Mouse (Mus musculus) embryonic facial prominence, embryonic 11.5 days (tissue): ENCODE data around the gene Gm3173. TPM values are rescaled to one million over a fixed set of nuclear protein-coding genes. Genes with fewer than 3 reads are reported as not detected.
"Not testable (repeated sequence)": the region's sequence is repeated elsewhere in the genome, so short reads cannot be mapped to it uniquely, and the experiment has no call there.

Experiments used
- ATAC-seq: fragments of 200-750 bp; cut with Nextera tagmentation; replicated peaks from 2 replicates; pipeline ENCODE4 v1.8.0; 2017; ENCODE audit warnings: low read depth; ENCODE audit not compliant: insufficient number of reproducible peaks, low FRiP score, low TSS enrichment
- DNase-seq: peaks from one replicate; pipeline ENCODE4 v3.0.0-alpha.2; 2015; ENCODE audit warnings: low spot score
- H3K27ac ChIP-seq: fragments of 300-500 bp; sonication (generic); replicated peaks from 2 replicates; pipeline ENCODE4 v1.5.1; 2014; ENCODE audit warnings: mild to moderate bottlenecking, low read depth, low read length, control low read depth
- H3K27me3 ChIP-seq: fragments of 300-500 bp; sonication (generic); 2 replicates; pipeline ENCODE4 v1.6.1; 2014; ENCODE audit warnings: mild to moderate bottlenecking, low read length, moderate library complexity, mixed read lengths; ENCODE audit not compliant: control insufficient read depth, insufficient read depth
- H3K36me3 ChIP-seq: fragments of 300-500 bp; sonication (generic); replicated peaks from 2 replicates; pipeline ENCODE4 v1.6.1; 2014; ENCODE audit warnings: low read depth, mild to moderate bottlenecking, low read length, moderate library complexity, mixed read lengths; ENCODE audit not compliant: control insufficient read depth, insufficient read depth
- H3K4me1 ChIP-seq: fragments of 300-500 bp; sonication (generic); 2 replicates; pipeline ENCODE4 v1.6.1; 2014; ENCODE audit warnings: low read length, mixed read lengths; ENCODE audit not compliant: control insufficient read depth, insufficient read depth
- H3K4me2 ChIP-seq: fragments of 300-500 bp; sonication (generic); 2 replicates; pipeline ENCODE4 v1.6.1; 2014; ENCODE audit warnings: low read depth, mild to moderate bottlenecking, control low read depth, low read length, moderate library complexity
- H3K4me3 ChIP-seq: fragments of 300-500 bp; sonication (generic); 2 replicates; pipeline ENCODE4 v1.5.1; 2014; ENCODE audit warnings: low read depth, low read length, control low read depth
- H3K9ac ChIP-seq: fragments of 300-500 bp; sonication (generic); replicated peaks from 2 replicates; pipeline ENCODE4 v1.6.1; 2014; ENCODE audit warnings: mild to moderate bottlenecking, control low read depth, low read length
- H3K9me3 ChIP-seq: fragments of 300-500 bp; sonication (generic); replicated peaks from 2 replicates; pipeline ENCODE4 v1.6.1; 2016; ENCODE audit warnings: mild to moderate bottlenecking, low read length, inconsistent platforms, mixed read lengths; ENCODE audit not compliant: control insufficient read depth
- WGBS: fragments of 180-500 bp; shearing (Covaris S2); extraction: QIAGEN DNeasy Blood & Tissue Kit; methylation state at CpG from one replicate; pipeline ENCODE4 v1.1.7; 2014; 5-methylcytosine and 5-hydroxymethylcytosine counted together
- polyA plus RNA-seq: library from polyadenylated mRNA; unstranded; fragments of >200 nt; fragmentation: Nextera tagmentation; extraction: Ambion mirVana; gene quantifications from 2 replicates; pipeline ENCODE4 v1.2.1, GENCODE M21; 2014

The Gm3173 gene
- polyA plus RNA-seq, 1 experiment from 2014 or later = not detected

DNA sequence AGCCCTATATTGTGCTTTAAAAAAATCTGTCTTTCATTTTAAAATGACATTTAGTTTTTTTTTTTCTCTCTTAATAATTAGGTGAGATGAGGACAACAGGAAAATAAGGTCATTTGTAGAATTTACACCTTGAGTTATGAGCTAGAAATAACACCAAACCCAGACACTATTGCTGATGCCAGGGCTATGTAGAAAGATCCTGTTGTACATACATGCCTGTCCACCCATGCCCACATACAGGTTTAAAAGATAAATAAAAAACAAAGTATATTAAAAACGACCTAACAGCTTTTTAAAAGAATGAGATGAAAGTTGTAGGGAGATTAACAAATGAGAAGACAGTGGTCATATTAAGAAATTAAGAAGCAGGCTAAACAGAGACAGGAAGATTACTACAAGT lies 20.9 kb upstream of the Gm3173 start:
- WGBS = 50% methylated on average over 1 of the region's 1 CpGs

DNA sequence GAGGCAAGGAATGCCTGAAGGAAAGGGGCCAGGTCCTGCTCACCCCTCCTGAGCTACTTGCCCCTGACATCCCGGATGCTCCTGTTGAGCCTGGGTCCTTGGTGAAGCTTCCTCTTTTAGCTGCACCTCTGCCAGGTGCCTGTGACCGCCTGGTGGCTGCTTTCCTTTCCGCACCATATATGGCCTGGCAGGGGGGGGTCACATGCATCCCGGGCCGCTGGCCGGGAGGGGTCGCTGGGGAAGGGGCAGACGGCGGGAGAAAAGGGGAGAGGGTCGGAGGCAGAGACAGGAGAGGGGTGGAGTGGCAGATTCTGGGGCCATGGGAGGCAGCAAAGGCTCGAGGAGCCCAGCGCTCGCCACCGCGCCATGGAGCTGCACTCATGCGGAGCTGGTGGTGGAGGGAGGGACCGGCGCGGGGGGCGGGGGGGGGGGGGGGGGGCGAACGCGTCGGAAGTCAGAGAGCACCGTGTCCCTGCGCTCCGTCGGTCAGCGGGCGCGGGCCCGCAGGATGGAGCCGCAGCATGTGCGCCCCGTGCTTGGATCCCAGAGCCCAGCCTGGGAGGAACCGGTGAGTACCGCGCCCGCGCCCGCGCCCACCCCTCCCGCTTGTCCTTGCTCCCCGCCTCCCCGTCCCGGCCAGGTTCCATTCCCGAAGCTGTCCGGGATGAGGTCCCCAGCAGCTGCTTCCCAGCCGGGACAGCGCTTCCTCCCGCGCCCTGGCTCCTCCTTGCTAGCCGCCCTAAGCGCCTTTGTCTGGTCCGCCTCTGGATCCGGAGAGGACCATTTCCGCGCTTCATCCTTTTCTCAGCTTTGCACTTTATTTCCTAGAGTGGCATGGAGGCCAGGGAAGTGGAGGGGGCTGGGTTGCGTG lies 15.6 kb upstream of the Gm3173 start, which contains the start of gene Gm3164:
Gene Gm3164 (plus strand): TSS at position 484 of the 871 bp plus-strand sequence.
- peak; percentile 2 for DNase-seq
- not testable (repeated sequence) for H3K36me3 ChIP-seq, H3K9me3 ChIP-seq, H3K27me3 ChIP-seq, ATAC-seq, H3K27ac ChIP-seq, H3K4me1 ChIP-seq
- H3K4me3 ChIP-seq = peak within 1 kb of the TSS; percentile 38
- H3K4me2 ChIP-seq = peak within 1 kb of the TSS; percentile 49
- H3K9ac ChIP-seq = peak within 1 kb of the TSS; percentile 46
- 1% methylated on average over 19 of the region's 59 CpGs for WGBS

More for the DNA sequence above, 20.9 kb upstream of the Gm3173 start:
- H3K36me3 ChIP-seq, H3K9me3 ChIP-seq, H3K27ac ChIP-seq, DNase-seq, H3K9ac ChIP-seq, H3K4me2 ChIP-seq, ATAC-seq, H3K4me1 ChIP-seq, H3K4me3 ChIP-seq, H3K27me3 ChIP-seq: not testable (repeated sequence)

DNA sequence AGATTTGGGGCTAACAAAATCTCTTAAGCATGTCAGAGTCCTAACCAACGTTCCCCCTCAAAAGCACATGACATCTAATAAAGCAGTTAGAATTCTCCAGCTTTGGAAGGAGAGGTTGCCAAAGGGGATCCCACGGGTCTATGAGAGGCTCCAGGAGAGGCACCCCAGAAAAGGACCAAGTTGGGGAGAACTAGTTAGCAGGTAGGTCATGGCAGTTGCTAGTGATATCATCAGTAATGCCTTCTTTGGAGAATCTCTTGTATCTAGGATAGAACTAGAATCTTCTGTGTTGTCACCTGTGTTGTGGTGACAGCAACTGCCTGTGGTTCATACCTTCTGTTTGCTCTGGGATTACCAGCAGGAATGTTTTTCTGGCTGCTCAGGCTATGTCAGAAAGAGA lies 50.7 kb downstream of the Gm3173 start, which contains the start of gene Gm3182:
Gene Gm3182 (plus strand): TSS at position 301 of the 400 bp plus-strand sequence.
- ATAC-seq, H3K9me3 ChIP-seq, H3K9ac ChIP-seq, H3K4me1 ChIP-seq, H3K4me2 ChIP-seq, H3K27ac ChIP-seq, DNase-seq, H3K36me3 ChIP-seq, H3K4me3 ChIP-seq, H3K27me3 ChIP-seq: not testable (repeated sequence)
- WGBS = 60% methylated on average over 1 of the region's 2 CpGs

DNA sequence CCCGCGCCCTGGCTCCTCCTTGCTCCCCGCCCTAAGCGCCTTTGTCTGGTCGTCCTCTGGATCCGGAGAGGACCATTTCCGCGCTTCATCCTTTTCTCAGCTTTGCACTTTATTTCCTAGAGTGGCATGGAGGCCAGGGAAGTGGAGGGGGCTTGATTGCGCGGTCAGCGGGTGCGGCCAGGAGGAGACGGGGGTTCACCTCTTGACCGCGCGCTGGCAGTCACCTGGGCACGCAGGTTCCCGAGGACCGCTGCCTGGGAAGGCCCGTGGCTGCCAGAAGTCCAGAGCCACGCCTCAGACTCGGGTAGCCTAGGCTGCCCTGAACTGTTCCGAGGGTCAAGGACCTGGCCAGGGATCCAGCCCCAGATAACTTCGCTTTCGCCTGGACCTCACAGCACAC lies 68.6 kb downstream of the Gm3173 start:
- not testable (repeated sequence) for H3K9ac ChIP-seq, H3K36me3 ChIP-seq, ATAC-seq, H3K27ac ChIP-seq, H3K27me3 ChIP-seq, H3K4me1 ChIP-seq, H3K9me3 ChIP-seq
- DNase-seq = peak; percentile 0
- 2% methylated on average over 13 of the region's 25 CpGs for WGBS
- peak overlapping the region; percentile 19 for H3K4me3 ChIP-seq
- peak overlapping the region; percentile 25 for H3K4me2 ChIP-seq

DNA sequence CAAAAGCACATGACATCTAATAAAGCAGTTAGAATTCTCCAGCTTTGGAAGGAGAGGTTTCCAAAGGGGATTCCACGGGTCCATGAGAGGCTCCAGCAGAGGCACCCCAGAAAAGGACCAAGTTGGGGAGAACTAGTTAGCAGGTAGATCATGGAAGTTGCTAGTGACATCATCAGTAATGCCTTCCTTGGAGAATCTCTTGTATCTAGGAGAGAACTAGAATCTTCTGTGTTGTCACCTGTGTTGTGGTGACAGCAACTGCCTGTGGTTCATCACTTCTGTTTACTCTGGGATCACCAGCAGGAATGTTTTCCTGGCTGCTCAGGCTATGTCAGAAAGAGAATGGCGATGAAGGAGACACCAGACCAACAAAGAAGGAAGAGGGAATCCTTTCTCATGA lies 124.3 kb downstream of the Gm3173 start, which contains the start of gene Gm3047:
Gene Gm3047 (plus strand): TSS at position 301 of the 400 bp plus-strand sequence.
- H3K4me2 ChIP-seq, H3K36me3 ChIP-seq, H3K4me1 ChIP-seq, DNase-seq, H3K9me3 ChIP-seq, H3K27me3 ChIP-seq, H3K9ac ChIP-seq, H3K27ac ChIP-seq, H3K4me3 ChIP-seq, ATAC-seq: not testable (repeated sequence)
- WGBS = no CpG with 5 or more reads among the region's 2 CpGs

Other genes starting within 250 kb of the Gm3173 start
- 1.8 and 1.9 TPM in 2 replicates for gene Gm2974, start 248.4 kb upstream of the Gm3173 start, polyA plus RNA-seq
- not detected in 2 replicates for gene Gm3138, start 181.4 kb upstream of the Gm3173 start, polyA plus RNA-seq
- not detected in 2 replicates for gene Gm3149, start 113.7 kb upstream of the Gm3173 start, polyA plus RNA-seq
- 0.74 and 1.3 TPM in 2 replicates for gene 2610042L04Rik, start 96.2 kb upstream of the Gm3173 start, polyA plus RNA-seq
- not detected in 2 replicates for gene Gm3159, start 33.5 kb upstream of the Gm3173 start, polyA plus RNA-seq
- 1.1 and 1.4 TPM in 2 replicates for gene Gm3164, start 15.5 kb upstream of the Gm3173 start, polyA plus RNA-seq
- not detected in 2 replicates for gene Gm3182, start 50.8 kb downstream of the Gm3173 start, polyA plus RNA-seq
- gene Gm3047, start 124.4 kb downstream of the Gm3173 start, polyA plus RNA-seq = not detected in 2 replicates
- gene Gm8159, start 201.4 kb downstream of the Gm3173 start, polyA plus RNA-seq = not detected in 2 replicates
- gene Gm3239, start 233.2 kb downstream of the Gm3173 start, polyA plus RNA-seq = 0.31 and 0.35 TPM in 2 replicates